Mouse (Mus musculus): ENCODE results near the gene Slc44a5.
"Not testable (repeated sequence)": the region's sequence is repeated elsewhere in the genome, so short reads cannot be mapped to it uniquely, and the experiment has no call there.

Gene Slc44a5

GRCm38 (mm10) chr3:153969451-153969850 lies 3.8 kb upstream of the Slc44a5 start:
- no peak for DNase-seq (ENCODE audit: low read depth)

GRCm38 (mm10) chr3:153973949-153974760 lies 919 bp downstream of the Slc44a5 start:
- DNase-seq (ENCODE audit: low read depth), result no peak

- no peak for DNase-seq (ENCODE audit: low read depth)
These were observed 1.8 kb downstream of the Slc44a5 start for GRCm38 (mm10) chr3:153975060-153975459.

DNA sequence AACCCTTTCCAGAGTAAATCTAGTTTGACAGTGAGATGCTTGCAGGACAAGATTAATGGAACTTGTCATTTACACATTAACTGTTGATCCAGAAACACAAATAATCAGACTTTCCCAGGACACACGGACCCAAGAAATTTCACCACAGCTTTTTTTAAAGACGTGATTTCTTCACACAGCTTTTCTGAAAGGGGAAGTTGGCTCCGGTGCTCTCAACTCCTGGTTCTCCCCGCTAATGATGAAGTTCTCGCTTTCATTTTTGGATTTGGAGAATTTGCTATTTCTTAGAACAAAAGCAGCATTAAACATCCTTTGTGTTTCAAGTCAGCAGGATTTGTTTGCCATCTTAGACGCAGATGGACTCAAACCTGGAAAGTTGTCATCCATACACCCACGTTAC lies 2.6 kb downstream of the Slc44a5 start:
- no peak for DNase-seq (ENCODE audit: low read depth)

DNA sequence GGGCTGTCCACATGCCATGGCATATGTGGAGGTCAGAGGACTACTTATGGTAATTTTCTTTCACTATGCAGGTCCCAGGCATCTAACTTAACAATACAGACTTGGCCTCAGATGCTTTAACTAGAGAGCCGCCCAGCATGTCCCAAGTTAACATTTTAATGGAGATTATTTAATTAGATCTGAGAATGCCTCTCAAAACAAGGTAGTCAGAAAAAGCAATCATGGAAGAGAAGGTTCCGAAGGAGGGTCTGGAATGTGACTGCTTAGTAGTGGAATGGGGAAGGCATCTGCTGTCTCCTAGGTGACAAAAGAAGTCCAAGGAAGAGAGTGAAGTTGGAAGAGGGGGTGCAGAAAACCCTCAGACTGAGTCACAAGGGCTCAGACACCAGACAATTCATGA lies 7.4 kb downstream of the Slc44a5 start:
- no peak for DNase-seq (ENCODE audit: low read depth)

DNA sequence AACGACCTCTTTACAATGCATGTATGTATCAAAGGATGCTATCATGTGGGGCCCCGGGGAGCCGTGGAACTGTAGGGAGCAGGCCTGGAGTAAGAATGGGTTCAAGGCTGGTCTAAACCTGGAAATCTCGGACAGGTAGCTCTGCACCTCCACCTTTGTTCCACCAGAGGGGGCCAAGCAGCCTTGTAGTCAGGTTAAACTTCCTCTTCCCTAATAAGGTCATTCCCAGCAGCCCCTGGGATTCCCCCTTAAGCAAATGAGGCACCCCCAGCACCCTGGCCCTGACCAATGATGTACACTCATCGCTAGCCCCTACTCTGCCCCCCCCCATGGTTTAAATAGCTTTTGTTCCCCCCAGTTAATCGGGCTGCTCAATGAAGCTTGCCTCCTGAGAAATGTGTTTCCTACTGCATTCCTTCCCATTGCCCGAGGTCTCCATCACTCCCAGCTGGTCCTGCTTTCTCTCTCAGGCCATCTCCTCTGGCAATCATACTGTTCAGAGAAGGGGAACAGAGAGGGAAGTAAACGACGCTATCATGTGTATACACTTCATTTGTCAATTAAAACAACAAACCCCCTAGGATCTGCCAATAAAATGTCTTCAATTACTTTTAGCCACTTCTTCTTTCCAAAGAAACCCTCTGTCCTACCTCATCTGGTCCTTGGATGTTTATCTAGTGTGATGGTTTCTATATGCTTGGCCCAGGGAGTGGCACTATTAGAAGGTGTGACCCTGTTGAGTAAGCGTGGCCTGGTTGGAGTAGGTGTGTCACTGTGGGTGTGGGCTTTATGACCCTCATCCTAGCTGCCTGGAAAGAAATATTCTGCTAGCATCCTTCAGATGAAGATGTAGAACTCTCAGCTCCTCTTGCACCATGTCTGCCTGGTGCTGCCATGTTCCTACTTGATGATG lies 11.4 kb downstream of the Slc44a5 start:
- DNase-seq (ENCODE audit: low read depth), result peak; percentile 20

DNA sequence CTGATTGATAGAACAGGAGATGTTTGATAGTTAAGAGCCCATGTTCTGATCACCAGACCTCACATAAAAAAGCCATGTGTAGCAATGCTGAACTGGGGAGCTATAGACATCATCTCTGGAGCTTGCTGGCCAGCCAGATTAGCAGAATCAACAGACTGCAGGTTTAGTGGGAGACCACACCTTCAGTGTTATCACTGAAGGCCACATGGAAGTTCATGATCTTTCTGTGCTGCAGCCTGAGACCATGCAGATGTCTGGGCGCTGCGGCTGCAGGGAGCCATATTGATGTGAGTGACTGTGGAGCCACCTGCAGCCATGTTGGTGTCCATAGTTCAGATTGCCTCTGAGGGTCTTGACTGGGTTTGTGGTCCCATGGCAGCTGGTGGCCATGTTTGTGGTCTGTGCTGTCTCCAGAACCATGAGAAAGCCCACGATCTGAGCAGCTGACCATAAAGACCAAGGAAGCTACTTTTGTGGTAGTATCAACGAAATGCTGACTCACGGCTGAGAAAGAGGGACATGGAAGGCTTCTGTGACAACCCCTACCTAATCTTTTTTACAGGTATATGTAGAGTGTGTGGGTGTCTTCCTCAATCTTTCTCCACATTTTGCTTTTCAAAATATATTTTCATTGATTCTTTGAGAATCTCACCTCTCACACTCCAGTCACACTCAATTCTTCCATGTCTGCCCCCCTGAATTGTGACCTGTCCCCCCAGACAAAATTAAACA lies 26.7 kb downstream of the Slc44a5 start:
- no peak for DNase-seq (ENCODE audit: low read depth)

DNA sequence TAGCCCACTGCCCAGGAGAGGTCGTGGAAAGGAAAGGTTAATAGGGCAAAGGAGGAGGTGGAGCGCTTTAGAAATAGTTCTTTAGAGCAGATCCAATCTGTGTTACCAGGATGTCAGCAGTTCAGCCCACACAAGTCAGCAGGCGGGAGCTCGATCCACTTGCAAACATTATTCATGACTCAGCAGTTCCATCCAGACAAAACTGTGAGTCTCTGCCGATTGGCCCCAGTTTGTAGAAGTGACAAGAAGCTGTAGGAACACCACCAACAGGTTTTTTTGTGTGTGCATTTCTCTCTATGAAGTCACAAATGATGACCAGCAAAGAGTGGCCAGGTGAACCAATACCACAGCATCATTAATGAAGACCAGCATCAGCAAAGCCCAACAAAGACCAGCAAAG lies 28.1 kb downstream of the Slc44a5 start:
- DNase-seq (ENCODE audit: low read depth), result no peak

DNA sequence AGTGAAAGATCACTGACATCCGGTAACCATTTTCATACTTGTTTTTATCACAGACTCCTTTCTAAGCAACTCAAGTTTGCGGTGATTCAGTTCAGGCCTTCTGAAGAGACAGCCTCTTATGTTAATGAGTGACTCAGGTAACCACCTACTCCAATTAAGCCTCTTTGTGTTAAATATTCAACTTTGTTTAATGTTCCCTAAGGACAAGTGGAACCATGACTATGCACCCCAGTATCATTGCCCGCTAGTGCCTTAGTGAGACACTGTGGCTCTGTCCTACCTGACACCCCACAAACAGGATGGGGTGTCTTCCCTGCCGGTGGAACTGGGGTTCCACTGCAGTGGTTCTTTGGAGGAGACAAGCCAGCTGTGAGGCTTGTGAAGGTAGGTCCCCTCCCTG lies 73.6 kb downstream of the Slc44a5 start:
- no peak for DNase-seq (ENCODE audit: low read depth)

DNA sequence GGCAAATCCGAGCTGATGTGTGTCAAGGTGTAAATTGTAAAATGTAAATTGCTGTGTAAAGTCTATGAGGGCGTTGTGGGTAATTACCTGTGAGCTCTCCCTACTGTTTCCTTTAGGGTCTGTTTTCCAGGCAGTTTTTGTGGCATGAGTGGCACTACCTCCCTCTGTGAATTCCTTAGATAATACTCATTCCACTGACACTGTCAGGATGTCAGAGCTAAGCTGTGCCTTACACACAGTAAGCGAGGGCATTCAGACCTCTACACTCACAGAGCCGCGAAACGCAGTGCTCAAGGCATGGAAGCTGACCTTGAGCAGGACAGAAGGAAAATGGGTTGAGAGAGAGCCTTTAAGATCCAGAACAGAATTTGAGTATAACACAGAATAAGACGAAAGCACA lies 80.1 kb downstream of the Slc44a5 start:
- DNase-seq (ENCODE audit: low read depth), result no peak

GRCm38 (mm10) chr3:154057464-154057863 lies 84.2 kb downstream of the Slc44a5 start:
- DNase-seq (ENCODE audit: low read depth), result no peak

DNA sequence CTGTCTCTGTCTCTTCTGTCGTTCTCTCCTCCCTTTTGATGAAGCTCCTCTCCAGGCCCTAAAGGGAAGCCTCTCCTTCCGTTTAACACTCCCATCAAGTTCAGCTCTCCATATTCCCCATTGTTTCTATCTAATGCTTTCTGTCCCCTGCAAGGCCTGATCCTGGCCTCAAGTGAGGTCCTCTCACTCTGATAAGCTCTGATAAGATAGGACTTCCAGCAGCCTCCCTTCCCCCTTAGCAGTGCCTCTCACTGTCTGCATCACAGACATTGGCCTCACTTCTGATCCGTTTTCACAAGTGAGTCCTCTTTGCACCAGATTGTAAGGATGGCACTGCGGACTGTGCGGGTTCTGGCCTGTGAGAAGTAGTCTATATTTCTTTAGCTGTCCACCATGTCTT lies 85.0 kb downstream of the Slc44a5 start:
- no peak for DNase-seq (ENCODE audit: low read depth)

DNA sequence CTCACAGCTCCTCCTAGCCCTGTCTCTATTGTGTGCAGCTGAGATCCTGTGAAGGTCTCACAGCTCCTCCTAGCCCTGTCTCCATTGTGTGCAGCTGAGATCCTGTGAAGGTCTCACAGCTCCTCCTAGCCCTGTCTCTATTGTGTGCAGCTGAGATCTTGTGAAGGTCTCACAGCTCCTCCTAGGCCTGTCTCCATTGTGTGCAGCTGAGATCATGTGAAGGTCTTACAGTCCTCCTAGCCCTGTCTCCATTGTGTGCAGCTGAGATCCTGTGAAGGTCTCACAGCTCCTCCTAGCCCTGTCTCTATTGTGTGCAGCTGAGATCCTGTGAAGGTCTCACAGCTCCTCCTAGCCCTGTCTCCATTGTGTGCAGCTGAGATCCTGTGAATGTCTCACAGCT lies 98.8 kb downstream of the Slc44a5 start:
- DNase-seq (ENCODE audit: low read depth), result not testable (repeated sequence)

GRCm38 (mm10) chr3:154075749-154076148 lies 102.5 kb downstream of the Slc44a5 start:
- no peak for DNase-seq (ENCODE audit: low read depth)

GRCm38 (mm10) chr3:154081687-154082086 lies 108.5 kb downstream of the Slc44a5 start:
- no peak for DNase-seq (ENCODE audit: low read depth)

- DNase-seq (ENCODE audit: low read depth), result no peak
These were observed 109.0 kb downstream of the Slc44a5 start for GRCm38 (mm10) chr3:154082241-154082640.

DNA sequence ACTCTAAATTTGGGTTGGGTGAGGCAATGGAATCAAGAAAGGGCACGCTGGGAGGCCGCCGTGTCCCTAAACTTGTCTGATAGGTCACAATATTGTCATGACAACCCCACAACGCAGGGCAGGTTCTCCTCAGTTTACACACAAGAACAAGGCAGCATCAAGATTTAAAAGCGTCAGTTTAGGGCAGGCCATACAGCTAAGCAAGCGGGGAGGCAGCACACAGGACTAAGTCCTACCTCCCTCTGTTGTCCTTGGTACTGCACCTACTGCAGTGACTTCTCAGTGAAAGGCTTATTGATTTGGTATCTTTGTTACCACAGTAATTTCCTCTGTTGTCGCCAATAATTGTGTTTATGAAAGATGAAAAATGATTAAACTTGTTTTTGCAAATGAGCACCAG lies 109.7 kb downstream of the Slc44a5 start:
- no peak for DNase-seq (ENCODE audit: low read depth)

DNA sequence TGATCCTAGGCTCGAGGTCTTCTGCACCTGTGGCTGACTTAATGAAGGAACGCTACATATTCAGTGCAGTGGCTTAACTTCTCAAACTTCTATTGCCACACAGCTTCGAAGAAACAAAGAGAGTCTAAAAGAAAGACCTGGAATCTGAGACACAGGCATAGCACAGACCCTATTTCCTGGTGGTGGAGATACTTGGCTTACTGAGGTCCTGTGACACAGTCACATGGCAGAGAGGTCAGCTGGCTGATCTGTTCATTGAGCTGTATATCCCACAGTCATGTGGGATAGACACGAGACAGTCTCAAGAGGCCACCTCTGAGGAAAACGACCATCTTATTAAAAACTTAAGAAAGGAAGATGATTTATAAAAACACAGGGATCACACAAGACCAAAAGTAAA lies 116.8 kb downstream of the Slc44a5 start:
- no peak for DNase-seq (ENCODE audit: low read depth)

DNA sequence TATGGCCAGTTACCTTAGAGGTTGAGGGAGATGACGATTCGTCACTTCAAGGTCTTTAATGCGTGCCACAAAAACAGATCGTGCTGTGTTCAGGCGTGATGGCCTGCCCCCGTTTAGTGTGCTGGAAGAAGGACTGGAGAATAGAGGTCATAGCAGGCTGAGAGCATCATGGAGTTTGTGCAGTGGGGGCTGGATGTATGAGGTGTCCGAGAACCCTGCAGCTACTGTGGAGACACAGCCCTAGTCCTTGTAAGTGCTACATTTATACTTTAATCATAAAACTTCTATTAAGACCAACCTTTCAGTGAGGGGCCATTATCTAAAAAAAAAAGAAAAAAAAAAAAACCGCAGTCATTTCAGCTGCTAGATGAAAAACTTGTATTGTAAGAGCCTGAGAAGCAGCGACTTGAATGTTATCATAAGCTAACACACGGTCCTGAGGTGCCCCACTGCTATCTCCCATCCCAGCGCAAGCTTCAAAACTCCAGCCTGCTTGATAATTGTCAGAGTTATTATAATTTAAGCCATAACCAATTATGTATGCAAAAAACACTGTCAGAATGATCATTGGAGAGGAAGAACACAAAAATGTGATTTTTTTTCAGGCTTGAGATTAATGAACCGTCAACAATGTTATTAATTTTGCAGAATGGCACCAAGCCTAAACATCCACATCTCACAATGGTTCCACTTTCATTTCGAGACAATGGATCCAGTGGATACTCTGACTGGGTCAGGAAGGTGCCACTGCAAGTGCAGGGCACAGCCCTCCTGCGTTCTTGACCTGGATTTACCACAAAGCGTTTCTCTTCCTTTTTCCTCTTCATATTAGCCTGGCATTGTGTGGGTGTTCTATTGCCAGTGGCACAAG lies 118.5 kb downstream of the Slc44a5 start:
- DNase-seq (ENCODE audit: low read depth), result no peak

- DNase-seq (ENCODE audit: low read depth), result no peak
These were observed 119.2 kb downstream of the Slc44a5 start for GRCm38 (mm10) chr3:154092466-154092865.

GRCm38 (mm10) chr3:154093745-154094322 lies 120.6 kb downstream of the Slc44a5 start:
- DNase-seq (ENCODE audit: low read depth), result no peak

Measured in 416B (cell line).